Mouse (Mus musculus) lung, embryonic 14.5 days (tissue): ENCODE data around the gene Xkr8. TPM values are rescaled to one million over a fixed set of nuclear protein-coding genes. Genes with fewer than 3 reads are reported as not detected.
"Not testable (repeated sequence)": the region's sequence is repeated elsewhere in the genome, so short reads cannot be mapped to it uniquely, and the experiment has no call there.

ENCODE experiments used
- ATAC-seq: fragments of 200-750 bp; cut with Nextera tagmentation; 2 replicates; pipeline ENCODE4 v1.8.0; 2017; ENCODE audit warnings: mild to moderate bottlenecking, moderate TSS enrichment, moderate library complexity; ENCODE audit not compliant: insufficient read depth
- DNase-seq: peaks from one replicate; pipeline ENCODE4 v3.0.0-alpha.2; 2015
- H3K27ac ChIP-seq: fragments of 300-500 bp; sonication (generic); 2 replicates; pipeline ENCODE4 v1.5.1; 2014; ENCODE audit warnings: low read depth, mild to moderate bottlenecking, moderate library complexity
- H3K27me3 ChIP-seq: fragments of 300-500 bp; sonication (generic); 2 replicates; pipeline ENCODE4 v1.6.1; 2014; ENCODE audit warnings: low read length, control low read depth; ENCODE audit not compliant: insufficient read depth
- H3K36me3 ChIP-seq: fragments of 300-500 bp; sonication (generic); 2 replicates; pipeline ENCODE4 v1.6.1; 2014; ENCODE audit warnings: control low read depth; ENCODE audit not compliant: insufficient read depth
- H3K4me1 ChIP-seq: fragments of 300-500 bp; sonication (generic); 2 replicates; pipeline ENCODE4 v1.6.1; 2014; ENCODE audit warnings: antibody characterized with exemption, control low read depth; ENCODE audit not compliant: insufficient read depth
- H3K4me2 ChIP-seq: fragments of 300-500 bp; sonication (generic); 2 replicates; pipeline ENCODE4 v1.6.1; 2014; ENCODE audit warnings: mild to moderate bottlenecking
- H3K4me3 ChIP-seq: fragments of 300-500 bp; sonication (generic); 2 replicates; pipeline ENCODE4 v1.5.1; 2014; ENCODE audit warnings: low read depth, low read length
- H3K9ac ChIP-seq: fragments of 300-500 bp; sonication (generic); 2 replicates; pipeline ENCODE4 v1.6.1; 2014
- H3K9me3 ChIP-seq: fragments of 300-500 bp; sonication (generic); 2 replicates; pipeline ENCODE4 v1.6.1; 2016; ENCODE audit warnings: low read depth, low read length, control low read depth
- CTCF ChIP-seq: IDR thresholded peaks from 2 replicates; pipeline ENCODE4 v1.5.1; 2016; ENCODE audit warnings: antibody characterized with exemption, low read depth
- WGBS: fragments of 180-500 bp; shearing (Covaris S2); extraction: QIAGEN DNeasy Blood & Tissue Kit; methylation state at CpG from one replicate; pipeline ENCODE4 v1.1.7; 2014; 5-methylcytosine and 5-hydroxymethylcytosine counted together
- polyA plus RNA-seq: library from polyadenylated mRNA; unstranded; fragments of >200 nt; fragmentation: Nextera tagmentation; extraction: Ambion mirVana; gene quantifications from 2 replicates; pipeline ENCODE4 v1.2.1, GENCODE M21; 2014

The Xkr8 gene
- polyA plus RNA-seq, 1 experiment from 2014 or later: 5.5 TPM

GRCm38 (mm10) chr4:132767914-132768876, 35.8 kb upstream of the Xkr8 start, which contains the start of gene Rpa2:
Gene Rpa2 (plus strand): TSS chr4:132768332.
- ATAC-seq (peak; percentile 97), DNase-seq (peak; percentile 100)
- peak within 1 kb of the TSS; percentile 79 for H3K4me2 ChIP-seq
- H3K27ac ChIP-seq: peak within 1 kb of the TSS; percentile 70
- H3K9me3 ChIP-seq: no peaks in the 10 kb centered on the region
- no peaks in the 10 kb centered on the region for H3K4me1 ChIP-seq
- peak within 1 kb of the TSS; percentile 92 for H3K4me3 ChIP-seq
- H3K9ac ChIP-seq: peak within 1 kb of the TSS; percentile 80
- WGBS: under 1% methylated on average over 71 of the region's 71 CpGs
- peaks cover 33% of the 10 kb centered on the region for H3K36me3 ChIP-seq
- no peak for TF ChIP-seq CTCF
- no peaks in the 10 kb centered on the region for H3K27me3 ChIP-seq

GRCm38 (mm10) chr4:132763125-132763524, 30.8 kb upstream of the Xkr8 start:
- H3K4me3 ChIP-seq: not testable (repeated sequence)

GRCm38 (mm10) chr4:132762602-132763001, 30.3 kb upstream of the Xkr8 start:
- WGBS: 65% methylated on average over 6 of the region's 6 CpGs
- H3K9ac ChIP-seq: no peak overlapping the region
- no peak for TF ChIP-seq CTCF
- H3K4me2 ChIP-seq: no peak overlapping the region
- no peak for DNase-seq
- ATAC-seq: no peak
- no peak overlapping the region for H3K4me3 ChIP-seq
- no peaks in the 10 kb centered on the region; the same call in 1 of the 2 replicates for H3K27me3 ChIP-seq
- no peak overlapping the region for H3K27ac ChIP-seq
- H3K36me3 ChIP-seq: no peaks in the 10 kb centered on the region
- H3K4me1 ChIP-seq: no peaks in the 10 kb centered on the region
- H3K9me3 ChIP-seq: no peaks in the 10 kb centered on the region

More at GRCm38 (mm10) chr4:132763125-132763524, 30.8 kb upstream of the Xkr8 start:
- not testable (repeated sequence) for H3K27me3 ChIP-seq, H3K27ac ChIP-seq, DNase-seq, H3K4me2 ChIP-seq, H3K36me3 ChIP-seq, H3K9ac ChIP-seq, H3K4me1 ChIP-seq, H3K9me3 ChIP-seq, ATAC-seq
- WGBS: 79% methylated on average over 3 of the region's 3 CpGs

- H3K9me3 ChIP-seq: no peaks in the 10 kb centered on the region
- H3K9ac ChIP-seq: no peak overlapping the region
- WGBS: 59% methylated on average over 3 of the region's 3 CpGs
- H3K4me3 ChIP-seq: no peak overlapping the region
- no peak overlapping the region for H3K27ac ChIP-seq
- H3K27me3 ChIP-seq: peaks cover 3% of the 10 kb centered on the region; the same call in 1 of the 2 replicates
- no peaks in the 10 kb centered on the region for H3K4me1 ChIP-seq
- no peak for DNase-seq
- no peak overlapping the region for H3K4me2 ChIP-seq
- TF ChIP-seq CTCF: no peak
- ATAC-seq: no peak
- H3K36me3 ChIP-seq: no peaks in the 10 kb centered on the region
These were observed 27.9 kb upstream of the Xkr8 start for GRCm38 (mm10) chr4:132760296-132760695.

- Histone ChIP-seq H3K27me3 (peaks cover 3% of the 10 kb centered on the region; the same call in 1 of the 2 replicates), H3K4me2 (peak overlapping the region; percentile 90; the same call in 1 of the 2 replicates), H3K36me3 (no peaks in the 10 kb centered on the region), H3K4me1 (no peaks in the 10 kb centered on the region), H3K27ac (no peak overlapping the region), H3K9ac (no peak overlapping the region), H3K4me3 (no peak overlapping the region), H3K9me3 (no peaks in the 10 kb centered on the region)
- DNase-seq: no peak
- TF ChIP-seq CTCF: no peak
- ATAC-seq: no peak
- WGBS: 75% methylated on average over 7 of the region's 7 CpGs
These were observed 25.4 kb upstream of the Xkr8 start for GRCm38 (mm10) chr4:132757633-132758351.

- H3K4me3 ChIP-seq: peak within 1 kb of the TSS; percentile 42
- DNase-seq (peak; percentile 89), ATAC-seq (peak; percentile 96)
- no peaks in the 10 kb centered on the region for H3K9me3 ChIP-seq
- 1% methylated on average over 22 of the region's 22 CpGs for WGBS
- H3K9ac ChIP-seq: peak within 1 kb of the TSS; percentile 50
- TF ChIP-seq CTCF: peak; percentile 77
- H3K36me3 ChIP-seq: no peaks in the 10 kb centered on the region
- no peak within 1 kb of the TSS for H3K27ac ChIP-seq
- H3K4me1 ChIP-seq: no peaks in the 10 kb centered on the region
- H3K4me2 ChIP-seq: peak within 1 kb of the TSS; percentile 90
- peaks cover 3% of the 10 kb centered on the region; the same call in 1 of the 2 replicates for H3K27me3 ChIP-seq
These were observed 24.6 kb upstream of the Xkr8 start, which contains the start of gene Smpdl3b for GRCm38 (mm10) chr4:132756974-132757373. Gene Smpdl3b (minus strand): TSS chr4:132757252.

GRCm38 (mm10) chr4:132752992-132753391, 20.6 kb upstream of the Xkr8 start:
- Histone ChIP-seq H3K27ac (no peak overlapping the region), H3K4me2 (no peak overlapping the region), H3K4me3 (no peak overlapping the region), H3K36me3 (no peaks in the 10 kb centered on the region), H3K9me3 (no peaks in the 10 kb centered on the region), H3K9ac (no peak overlapping the region; the same call in 1 of the 2 replicates), H3K27me3 (peaks cover 3% of the 10 kb centered on the region; the same call in 1 of the 2 replicates), H3K4me1 (no peaks in the 10 kb centered on the region)
- no peak for TF ChIP-seq CTCF
- DNase-seq: peak; percentile 44
- 51% methylated on average over 6 of the region's 6 CpGs for WGBS
- no peak for ATAC-seq
